ENCODE assay signal across 14 mouse cellular contexts in genomic region chr5:64722211-64722610, GRCm38 (mm10).
"Had no signal": no experiment of that assay in that cellular context is flagged by ENCODE, and none has a peak within 500 bp of the region (broad histone marks: within the 10 kb centered on the region; RNA-seq: fewer than 3 reads in every experiment).

No protein-coding gene starts in this region.

- H3K4me3 ChIP-seq: left cerebral cortex, adult 2 months; liver, embryonic 13.5 days had no signal

- DNase-seq: kidney, adult 9 months; kidney, postnatal 14 days; kidney, postnatal 4 days; layer of hippocampus, postnatal 36 days; liver, embryonic 13.5 days; lung, embryonic 14.5 days; lung, postnatal 10 days; lung, postnatal 4 days; midbrain, embryonic 14.5 days; thymus, adult 2 months; thymus, postnatal 14 days; thymus, postnatal 4 days had no signal

- H3K27ac ChIP-seq: left cerebral cortex, adult 2 months; liver, embryonic 13.5 days; stomach, postnatal 0 days had no signal
